11 mouse cellular contexts compared by ENCODE assay signal in genomic region chr9:85011361-85011760, GRCm38 (mm10).
"Had no signal": no experiment of that assay in that cellular context is flagged by ENCODE, and none has a peak within 500 bp of the region (broad histone marks: within the 10 kb centered on the region; RNA-seq: fewer than 3 reads in every experiment).

No protein-coding gene starts in this region.

- H3K4me1 ChIP-seq: limb, embryonic 13.5 days; midbrain, embryonic 13.5 days; neural tube, embryonic 12.5 days had no signal

- H3K27ac ChIP-seq: limb, embryonic 13.5 days; liver, embryonic 14.5 days; midbrain, embryonic 13.5 days; neural tube, embryonic 12.5 days had no signal

- DNase-seq: kidney, adult 8-10 months; kidney, postnatal 36 days; lung, adult 18-20 months; retina, postnatal 1 day; thymus, adult 18-20 months; thymus, postnatal 14 days had no signal

- H3K4me3 ChIP-seq: limb, embryonic 13.5 days; midbrain, embryonic 13.5 days; myocyte; neural tube, embryonic 12.5 days had no signal

- H3K9me3 ChIP-seq: limb, embryonic 13.5 days; midbrain, embryonic 13.5 days; neural tube, embryonic 12.5 days had no signal

- H3K36me3 ChIP-seq: limb, embryonic 13.5 days; midbrain, embryonic 13.5 days; neural tube, embryonic 12.5 days had no signal

- H3K27me3 ChIP-seq: limb, embryonic 13.5 days; midbrain, embryonic 13.5 days; neural tube, embryonic 12.5 days had no signal
